ENCODE assay signal across 7 mouse cellular contexts in genomic region chr10:70097291-70097901, GRCm38 (mm10). TPM values are rescaled to one million over a fixed set of nuclear protein-coding genes. Genes with fewer than 3 reads are reported as not detected.
DNase-seq lines count a peak whose midpoint lies in the region; ATAC-seq and TF ChIP-seq lines count a peak whose summit lies in the region.

No protein-coding gene starts in this region.

- peak; percentile 62 for DNase-seq in 3134 (ENCODE audit: extremely low read depth, insufficient read length, low spot score)
- peak; percentile 44 for DNase-seq in CD4-positive helper T cell, adult 2 months (ENCODE audit: low read depth, low spot score)
- peak; percentile 14 to 57 for DNase-seq in kidney, postnatal 25 days
- DNase-seq in spleen, postnatal 36 days (ENCODE audit: low spot score in 2 of 2): peak; percentile 42 to 53

- H3K4me1 ChIP-seq in cortical plate, adult 2 months (ENCODE audit: control insufficient read depth, insufficient read depth, low read length): peaks cover 6% of the 10 kb centered on the region
- peaks cover 46% of the 10 kb centered on the region for H3K4me1 ChIP-seq in heart, embryonic 13.5 days

- H3K4me2 ChIP-seq in heart, embryonic 13.5 days: peak overlapping the region; percentile 81

- 0 out of 2 replicates have a peak, but pooled peaks cover 11% of the 10 kb centered on the region for H3K9me3 ChIP-seq in heart, embryonic 13.5 days

- H3K4me3 ChIP-seq in cortical plate, adult 2 months (ENCODE audit: insufficient read depth, low read length): peak overlapping the region; percentile 74
- H3K4me3 ChIP-seq in heart, embryonic 13.5 days: peak overlapping the region; percentile 94
- H3K4me3 ChIP-seq in macrophage (ENCODE audit: inconsistent target): peak overlapping the region; percentile 69

- peak overlapping the region; percentile 82 for H3K27ac ChIP-seq in cortical plate, adult 2 months (ENCODE audit: insufficient read depth, low read length)
- H3K27ac ChIP-seq in heart, embryonic 13.5 days (replicated peaks): peak overlapping the region; percentile 93
- H3K27ac ChIP-seq in macrophage: no peak overlapping the region

- under 1% methylated on average over 41 of the region's 58 CpGs for WGBS in heart, embryonic 13.5 days
- under 1% methylated on average over 26 of the region's 58 CpGs for WGBS in macrophage (ENCODE audit: missing documents)

- TF ChIP-seq CTCF in cortical plate, adult 2 months (IDR thresholded peaks at IDR 0.05; ENCODE audit: extremely low read depth, insufficient read depth, low read length): no peak

- peak; percentile 25; the same call in 1 of the 2 replicates for ATAC-seq in heart, embryonic 13.5 days (ENCODE audit: extremely low read depth, insufficient number of reproducible peaks, low FRiP score, low TSS enrichment)

- peak overlapping the region; percentile 99 for H3K9ac ChIP-seq in heart, embryonic 13.5 days

- H3K79me2 ChIP-seq in macrophage (ENCODE audit: inconsistent target): peaks cover 50% of the 10 kb centered on the region

- H3K27me3 ChIP-seq in heart, embryonic 13.5 days (replicated peaks): no peaks in the 10 kb centered on the region

- H3K36me3 ChIP-seq in heart, embryonic 13.5 days: peaks cover 20% of the 10 kb centered on the region
- no peaks in the 10 kb centered on the region for H3K36me3 ChIP-seq in macrophage (ENCODE audit: inconsistent target)

- TF ChIP-seq POLR2A in cortical plate, adult 2 months (IDR thresholded peaks at IDR 0.05; ENCODE audit: extremely low read depth, insufficient read depth, low read length): no peak

RNA-seq across cellular contexts. Expression of gene Ccdc6, which starts 0.5 kb away (rescaled TPM):
- polyA plus RNA-seq in cortical plate, adult 2 months (2012; rRNA removed): 23.3 and 23.8 TPM in 2 replicates
- polyA plus RNA-seq in heart, embryonic 13.5 days (2015; fragmentation: Nextera tagmentation; extraction: Ambion mirVana): 12.5 and 12.9 TPM in 2 replicates
- 10 to 100 TPM in 25 of 26 experiments, 1 to 10 TPM in 1; 6.0 to 93.0 (median 42.1) TPM for total RNA-seq in macrophage (2018; cell fraction: chromatin; rRNA removed)
- 10 to 100 TPM; 22.6 to 42.1 (median 36.8) TPM for total RNA-seq in macrophage (2018; cell fraction: cytosol; rRNA removed)
- total RNA-seq in macrophage (2018; cell fraction: nucleus; rRNA removed): 10 to 100 TPM; 16.7 to 68.1 (median 40.5) TPM
- 18.6 to 19.0 TPM (median 18.7 TPM) in 3 replicates for polyA plus RNA-seq in macrophage (2018)
